Mouse (Mus musculus) myocyte (in vitro differentiated cells): Measurements from ENCODE around the gene Golga3.

ENCODE experiments used
- POLR2AphosphoS2 ChIP-seq: IDR thresholded peaks from one replicate; pipeline ENCODE4 v1.6.1; 2011; ENCODE audit warnings: low read depth, control low read depth; ENCODE audit not compliant: insufficient read length
- USF1 ChIP-seq: IDR thresholded peaks from one replicate; pipeline ENCODE4 v1.6.1; 2011; ENCODE audit warnings: low read depth, mild to moderate bottlenecking, control low read depth, moderate library complexity

- no peak for TF ChIP-seq USF1
- TF ChIP-seq POLR2AphosphoS2: no peak
Measured at GRCm38 (mm10) chr5:110220331-110220730, 43.8 kb downstream of the Golga3 start.
